Mouse (Mus musculus): ENCODE results near the gene Vwa7.

- TF ChIP-seq CTCF (IDR thresholded peaks at IDR 0.05), result no peak
- TF ChIP-seq EP300 (IDR thresholded peaks at IDR 0.05), result no peak
These were observed at the start of gene Vwa7 for GRCm38 (mm10) chr17:35016376-35016775.
